Mouse (Mus musculus) testis, adult 2 months (tissue): ENCODE measurements around the gene Olfr711. TPM values are rescaled to one million over a fixed set of nuclear protein-coding genes. Genes with fewer than 3 reads are reported as not detected.
"Not testable (repeated sequence)": the region's sequence is repeated elsewhere in the genome, so short reads cannot be mapped to it uniquely, and the experiment has no call there.

ENCODE experiments used
- H3K27ac ChIP-seq: fragments of 200-500 bp; 2 replicates; pipeline ENCODE4 v1.5.1; 2012; ENCODE audit warnings: low read depth, low read length; ENCODE audit not compliant: control insufficient read depth, insufficient read depth
- H3K27me3 ChIP-seq: fragments of 200-500 bp; 2 replicates; pipeline ENCODE4 v1.6.1; 2012; ENCODE audit warnings: mild to moderate bottlenecking, low read length, moderate library complexity; ENCODE audit not compliant: control insufficient read depth, insufficient read depth
- H3K36me3 ChIP-seq: fragments of 200-500 bp; 2 replicates; pipeline ENCODE4 v1.6.1; 2012; ENCODE audit warnings: mild to moderate bottlenecking, low read length; ENCODE audit not compliant: control insufficient read depth, insufficient read depth
- H3K4me1 ChIP-seq: fragments of 200-500 bp; 2 replicates; pipeline ENCODE4 v1.6.1; 2012; ENCODE audit warnings: low read length; ENCODE audit not compliant: control insufficient read depth, insufficient read depth
- H3K4me3 ChIP-seq: fragments of 200-500 bp; 2 replicates; pipeline ENCODE4 v1.5.1; 2012; ENCODE audit warnings: low read depth, mild to moderate bottlenecking, low read length, moderate library complexity, mixed read lengths; ENCODE audit not compliant: control insufficient read depth
- CTCF ChIP-seq: fragments of 200-500 bp; IDR thresholded peaks from 2 replicates; pipeline ENCODE4 v1.5.1; 2012; ENCODE audit warnings: low read depth, mild to moderate bottlenecking, inconsistent platforms, low read length, moderate library complexity; ENCODE audit not compliant: control insufficient read depth, insufficient read depth, insufficient replicate concordance
- POLR2A ChIP-seq: fragments of 200-500 bp; IDR thresholded peaks from 2 replicates; pipeline ENCODE4 v1.6.1; 2012; ENCODE audit warnings: low read depth, mild to moderate bottlenecking, inconsistent platforms, low read length, moderate library complexity; ENCODE audit not compliant: control insufficient read depth
- polyA plus RNA-seq: library from polyadenylated mRNA; depleted of rRNA; stranded (reverse); fragments of >200 nt; gene quantifications from 2 replicates; pipeline ENCODE4 v1.2.3, GENCODE M21; 2012; rRNA removed

Olfr711 gene
- polyA plus RNA-seq, 1 experiment = not detected

DNA sequence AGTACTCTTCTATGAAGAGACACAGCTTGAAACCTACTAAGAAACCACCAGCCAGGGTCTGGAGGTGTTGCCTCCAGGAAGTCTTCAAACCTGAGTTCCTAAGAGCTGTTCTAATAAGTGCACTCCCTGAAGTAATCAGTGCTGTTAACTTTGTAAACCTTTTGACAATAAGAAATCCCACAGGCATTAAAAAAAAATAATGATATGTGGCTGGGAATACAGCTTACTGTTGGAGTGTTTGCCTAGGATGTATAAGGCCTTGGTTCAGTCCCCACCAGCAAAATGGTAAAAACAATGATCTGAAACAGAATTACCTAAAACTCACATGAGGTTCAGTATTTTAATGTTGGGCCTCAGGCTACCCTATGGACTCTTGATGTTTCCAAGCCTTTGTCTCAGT, 43.1 kb downstream of the Olfr711 start, which contains the start of gene Olfr709-ps1:
TSS of gene Olfr709-ps1 (minus strand) at position 101 of the 400 bp plus-strand sequence.
- no peaks in the 10 kb centered on the region for H3K27me3 ChIP-seq
- no peak for TF ChIP-seq POLR2A
- TF ChIP-seq CTCF = no peak
- no peaks in the 10 kb centered on the region for H3K36me3 ChIP-seq
- H3K4me1 ChIP-seq = no peaks in the 10 kb centered on the region
- H3K4me3 ChIP-seq = no peak within 1 kb of the TSS
- H3K27ac ChIP-seq = no peak within 1 kb of the TSS

DNA sequence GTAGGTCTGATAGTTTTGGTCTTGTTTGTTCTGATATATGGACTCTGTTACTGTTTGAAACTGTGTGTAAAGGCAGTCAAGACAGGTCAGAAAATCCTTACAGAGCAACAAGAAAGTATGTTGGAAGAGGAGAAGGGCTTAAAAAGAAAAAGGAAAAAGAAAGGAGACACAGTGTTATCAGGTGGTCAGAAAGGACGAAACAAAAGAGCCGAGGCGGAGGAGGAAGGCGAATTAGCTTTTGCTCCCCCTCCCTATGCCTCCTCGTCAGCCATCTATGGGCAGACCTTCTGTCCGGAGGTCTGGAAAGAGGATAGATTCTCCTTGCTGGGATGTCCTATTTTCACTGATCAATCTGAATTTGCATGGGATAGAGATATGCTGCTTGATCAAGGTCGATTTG, 54.3 kb downstream of the Olfr711 start:
- not testable (repeated sequence) for H3K4me1 ChIP-seq, H3K27ac ChIP-seq, H3K36me3 ChIP-seq, H3K27me3 ChIP-seq, H3K4me3 ChIP-seq

Other genes with a start within 250 kb of the Olfr711 start
- 2.0 and 2.3 TPM in 2 replicates for gene Olfr697, start 233.0 kb downstream of the Olfr711 start, polyA plus RNA-seq
- 0.11 TPM in 1 of 2 replicates, not detected in the other for gene Olfr698, start 220.1 kb downstream of the Olfr711 start, polyA plus RNA-seq
- gene Olfr699, start 182.3 kb downstream of the Olfr711 start, polyA plus RNA-seq = 0.04 TPM in 1 of 2 replicates, not detected in the other
- 0.44 and 0.57 TPM in 2 replicates for gene Olfr700, start 166.6 kb downstream of the Olfr711 start, polyA plus RNA-seq
- 20.7 and 29.8 TPM in 2 replicates for gene Olfr701, start 161.3 kb downstream of the Olfr711 start, polyA plus RNA-seq
- gene Olfr702, start 141.6 kb downstream of the Olfr711 start, polyA plus RNA-seq = not detected in 2 replicates
- gene Olfr703, start 132.1 kb downstream of the Olfr711 start, polyA plus RNA-seq = 0.20 and 0.58 TPM in 2 replicates
- gene Olfr704, start 112.3 kb downstream of the Olfr711 start, polyA plus RNA-seq = not detected in 2 replicates
- gene Olfr705, start 98.6 kb downstream of the Olfr711 start, polyA plus RNA-seq = not detected in 2 replicates
- not detected in 2 replicates for gene Olfr706, start 87.3 kb downstream of the Olfr711 start, polyA plus RNA-seq
- gene Olfr707, start 74.2 kb downstream of the Olfr711 start, polyA plus RNA-seq = not detected in 2 replicates
- not detected in 2 replicates for gene Olfr1532-ps1, start 67.5 kb downstream of the Olfr711 start, polyA plus RNA-seq
- gene Olfr709-ps1, start 43.2 kb downstream of the Olfr711 start, polyA plus RNA-seq = not detected in 2 replicates
- gene Olfr710, start 27.1 kb downstream of the Olfr711 start, polyA plus RNA-seq = not detected in 2 replicates
- not detected in 2 replicates for gene Olfr6, start 11.5 kb downstream of the Olfr711 start, polyA plus RNA-seq
- gene Olfr2, start 30.6 kb upstream of the Olfr711 start, polyA plus RNA-seq = 0.09 TPM in 1 of 2 replicates, not detected in the other
- not detected in 2 replicates for gene Olfr713, start 55.7 kb upstream of the Olfr711 start, polyA plus RNA-seq
- gene Olfr714, start 95.5 kb upstream of the Olfr711 start, polyA plus RNA-seq = not detected in 2 replicates
- not detected in 2 replicates for gene Olfr17, start 117.8 kb upstream of the Olfr711 start, polyA plus RNA-seq
- gene Olfr715b, start 134.9 kb upstream of the Olfr711 start, polyA plus RNA-seq = not detected in 2 replicates
- not detected in 2 replicates for gene Olfr715, start 155.6 kb upstream of the Olfr711 start, polyA plus RNA-seq
- not detected in 2 replicates for gene Olfr716, start 162.9 kb upstream of the Olfr711 start, polyA plus RNA-seq
- gene Nlrp14, start 191.5 kb upstream of the Olfr711 start, polyA plus RNA-seq = 91.1 and 114 TPM in 2 replicates
- 49.0 and 67.1 TPM in 2 replicates for gene Rbmxl2, start 234.0 kb upstream of the Olfr711 start, polyA plus RNA-seq